Mouse (Mus musculus) liver, embryonic 13.5 days (tissue): ENCODE measurements around the gene Ednrb. TPM values are rescaled to one million over a fixed set of nuclear protein-coding genes. Genes with fewer than 3 reads are reported as not detected.

Source experiments
- polyA plus RNA-seq: library from polyadenylated mRNA; unstranded; fragments of >200 nt; fragmentation: Nextera tagmentation; extraction: Ambion mirVana; gene quantifications from 2 replicates; pipeline ENCODE4 v1.2.1, GENCODE M21; 2015

Ednrb gene
- polyA plus RNA-seq, 1 experiment from 2014 or later: 8.9 TPM

Other genes with a start within 250 kb of the Ednrb start
- gene Slain1, start 194.2 kb downstream of the Ednrb start, polyA plus RNA-seq: 0.13 and 0.21 TPM in 2 replicates